Mouse (Mus musculus): ENCODE data around the gene Abca8b.
"Not testable (repeated sequence)": the region's sequence is repeated elsewhere in the genome, so short reads cannot be mapped to it uniquely, and the experiment has no call there.

The Abca8b gene

GRCm38 (mm10) chr11:109913156-109913555 lies 82.5 kb downstream of the Abca8b start:
- DNase-seq, result not testable (repeated sequence)

- not testable (repeated sequence) for DNase-seq
These were observed 83.5 kb downstream of the Abca8b start for GRCm38 (mm10) chr11:109912118-109912517.

GRCm38 (mm10) chr11:109909801-109910200 lies 85.8 kb downstream of the Abca8b start:
- no peak for DNase-seq

GRCm38 (mm10) chr11:109908207-109909031 lies 87.2 kb downstream of the Abca8b start:
- no peak for DNase-seq

GRCm38 (mm10) chr11:109907508-109907907 lies 88.1 kb downstream of the Abca8b start:
- no peak for DNase-seq

- DNase-seq, result no peak
These were observed 92.7 kb downstream of the Abca8b start for GRCm38 (mm10) chr11:109902616-109903598.

GRCm38 (mm10) chr11:109900491-109901241 lies 95.0 kb downstream of the Abca8b start:
- no peak for DNase-seq

- no peak for DNase-seq
These were observed 96.7 kb downstream of the Abca8b start for GRCm38 (mm10) chr11:109898791-109899467.

GRCm38 (mm10) chr11:109895952-109896530 lies 99.6 kb downstream of the Abca8b start:
- no peak for DNase-seq

GRCm38 (mm10) chr11:109895496-109895895 lies 100.1 kb downstream of the Abca8b start:
- DNase-seq, result no peak

GRCm38 (mm10) chr11:109893894-109894804 lies 101.5 kb downstream of the Abca8b start:
- no peak for DNase-seq

- peak; percentile 11 for DNase-seq
These were observed 103.7 kb downstream of the Abca8b start for GRCm38 (mm10) chr11:109891989-109892386.

- DNase-seq, result no peak
These were observed 104.2 kb downstream of the Abca8b start for GRCm38 (mm10) chr11:109891371-109891988.

- DNase-seq, result no peak
These were observed 106.0 kb downstream of the Abca8b start for GRCm38 (mm10) chr11:109889595-109889994.

- no peak for DNase-seq
These were observed 108.9 kb downstream of the Abca8b start for GRCm38 (mm10) chr11:109886757-109887156.

GRCm38 (mm10) chr11:109885521-109885920 lies 110.1 kb downstream of the Abca8b start:
- no peak for DNase-seq

GRCm38 (mm10) chr11:109884801-109885200 lies 110.8 kb downstream of the Abca8b start:
- DNase-seq, result no peak

GRCm38 (mm10) chr11:109884126-109884525 lies 111.5 kb downstream of the Abca8b start:
- DNase-seq, result no peak

Measured in thymus, postnatal 4 days (tissue).